In genomic region chr1:154148948-154149347, GRCm38 (mm10) we compare ENCODE assay signal across 16 mouse cellular contexts. TPM values are rescaled to one million over a fixed set of nuclear protein-coding genes. Genes with fewer than 3 reads are reported as not detected.
DNase-seq lines count a peak whose midpoint lies in the region; ATAC-seq and TF ChIP-seq lines count a peak whose summit lies in the region.
"Had no signal": no experiment of that assay in that cellular context is flagged by ENCODE, and none has a peak within 500 bp of the region (broad histone marks: within the 10 kb centered on the region; RNA-seq: fewer than 3 reads in every experiment).

No protein-coding gene starts in this region.

- H3K4me2 ChIP-seq in liver, embryonic 15.5 days = no peak overlapping the region
- H3K4me2 ChIP-seq: neural tube, embryonic 12.5 days had no signal

- no peaks in the 10 kb centered on the region for H3K36me3 ChIP-seq in liver, embryonic 15.5 days (replicated peaks)
- no peaks in the 10 kb centered on the region for H3K36me3 ChIP-seq in kidney, adult 2 months (ENCODE audit: control insufficient read depth, insufficient read depth, low read length)
- H3K36me3 ChIP-seq in hindbrain, embryonic 10.5 days = no peaks in the 10 kb centered on the region
- H3K36me3 ChIP-seq: neural tube, embryonic 12.5 days had no signal

- H3K9me3 ChIP-seq in liver, embryonic 15.5 days (replicated peaks) = no peaks in the 10 kb centered on the region
- no peaks in the 10 kb centered on the region for H3K9me3 ChIP-seq in hindbrain, embryonic 10.5 days
- H3K9me3 ChIP-seq: megakaryocyte, embryonic 14.5 days; neural tube, embryonic 12.5 days had no signal

- no peak for TF ChIP-seq CTCF in kidney, adult 2 months (conservative IDR thresholded peaks at IDR 0.05; ENCODE audit: insufficient read depth, insufficient read length, low read depth, low read length)

- peak overlapping the region; percentile 45; the same call in 1 of the 2 replicates for H3K27ac ChIP-seq in liver, embryonic 15.5 days (replicated peaks)
- H3K27ac ChIP-seq in kidney, adult 2 months (ENCODE audit: insufficient read depth, low read depth, low read length) = peak overlapping the region; percentile 97
- H3K27ac ChIP-seq in hindbrain, embryonic 10.5 days = no peak overlapping the region
- H3K27ac ChIP-seq: neural tube, embryonic 12.5 days had no signal

- no peak overlapping the region for H3K4me3 ChIP-seq in liver, embryonic 15.5 days (replicated peaks)
- no peak overlapping the region for H3K4me3 ChIP-seq in kidney, adult 2 months (ENCODE audit: insufficient read depth, low read depth, low read length)
- no peak overlapping the region for H3K4me3 ChIP-seq in hindbrain, embryonic 10.5 days
- H3K4me3 ChIP-seq: erythroblast, embryonic 14.5 days; megakaryocyte, embryonic 14.5 days; neural tube, embryonic 12.5 days had no signal

- peaks cover 6% of the 10 kb centered on the region; the same call in 1 of the 2 replicates for H3K4me1 ChIP-seq in liver, embryonic 15.5 days (replicated peaks)
- peaks cover 44% of the 10 kb centered on the region for H3K4me1 ChIP-seq in kidney, adult 2 months (ENCODE audit: control insufficient read depth, insufficient read depth, low read length)
- peaks cover 10% of the 10 kb centered on the region for H3K4me1 ChIP-seq in hindbrain, embryonic 10.5 days (replicated peaks)
- H3K4me1 ChIP-seq: megakaryocyte, embryonic 14.5 days had no signal

- peak; percentile 42 for ATAC-seq in liver, embryonic 15.5 days (ENCODE audit: insufficient read depth)
- ATAC-seq: hindbrain, embryonic 16.5 days had no signal

- WGBS in liver, embryonic 15.5 days (ENCODE audit: insufficient replicate concordance) = 65% methylated on average over 10 of the region's 10 CpGs
- WGBS in kidney, adult 2 months = 16% methylated on average over 10 of the region's 10 CpGs
- 87% methylated on average over 10 of the region's 10 CpGs for WGBS in hindbrain, embryonic 10.5 days

- no peaks in the 10 kb centered on the region for H3K27me3 ChIP-seq in liver, embryonic 15.5 days
- no peaks in the 10 kb centered on the region for H3K27me3 ChIP-seq in kidney, adult 2 months (replicated peaks; ENCODE audit: control insufficient read depth, insufficient read depth, low read length)
- H3K27me3 ChIP-seq in hindbrain, embryonic 10.5 days (ENCODE audit: insufficient read depth, poor library complexity, severe bottlenecking) = no peaks in the 10 kb centered on the region
- H3K27me3 ChIP-seq: neural tube, embryonic 12.5 days had no signal

- no peak overlapping the region for H3K9ac ChIP-seq in liver, embryonic 15.5 days
- H3K9ac ChIP-seq: neural tube, embryonic 12.5 days had no signal

- TF ChIP-seq POLR2A in kidney, adult 2 months (IDR thresholded peaks at IDR 0.05; ENCODE audit: low read depth, low read length) = no peak

- DNase-seq in liver = no peak
- peak; percentile 4 for DNase-seq in adrenal gland, postnatal 25 days
- DNase-seq in kidney, adult 2 months = peak; percentile 92
- DNase-seq in lung, postnatal 25 days (ENCODE audit: low spot score) = peak; percentile 54
- no peak for DNase-seq in spleen, postnatal 4 days (ENCODE audit: low spot score in 2 of 2)
- no peak for DNase-seq in layer of hippocampus, adult 9-10 months (ENCODE audit: low spot score)
- no peak for DNase-seq in hindbrain, embryonic 10.5 days (ENCODE audit: low spot score)
- DNase-seq: cerebellum, postnatal 14 days; gastrocnemius, postnatal 25 days; left cerebral cortex, postnatal 4 days; thymus, postnatal 4 days had no signal

RNA-seq across cellular contexts. Expression of gene Zfp648, which starts 52.0 kb away (rescaled TPM):
- not detected in 2 replicates for polyA plus RNA-seq in liver, embryonic 15.5 days (2015; fragmentation: Nextera tagmentation; extraction: Ambion mirVana)
- total RNA-seq in adrenal gland, postnatal 25 days (2021) = 0.27 TPM in 1 of 2 replicates, not detected in the other
- 0.84 and 1.3 TPM in 2 replicates for polyA plus RNA-seq in kidney, adult 2 months (2012; rRNA removed)
- polyA plus RNA-seq in hindbrain, embryonic 10.5 days (2016; fragmentation: Nextera tagmentation; extraction: Ambion mirVana) = 0.11 TPM in 1 of 2 replicates, not detected in the other
- total RNA-seq: gastrocnemius, postnatal 25 days had no signal
- polyA plus RNA-seq: erythroblast, embryonic 14.5 days had no signal

Comparison
In these comparisons a context has a peak if more than half of its experiments do, and no peak if none do; other contexts are left out.
1. DNase-seq: peak in adrenal gland, postnatal 25 days (single experiment), kidney, adult 2 months (single experiment) and lung, postnatal 25 days (single experiment); none in liver (single experiment), spleen, postnatal 4 days (0 of 2), layer of hippocampus, adult 9-10 months (single experiment) and hindbrain, embryonic 10.5 days (single experiment).